Mouse (Mus musculus) embryonic facial prominence, embryonic 11.5 days (tissue): ENCODE results near the gene Lca5. TPM values are rescaled to one million over a fixed set of nuclear protein-coding genes. Genes with fewer than 3 reads are reported as not detected.

ENCODE experiments used
- ATAC-seq: fragments of 200-750 bp; cut with Nextera tagmentation; replicated peaks from 2 replicates; pipeline ENCODE4 v1.8.0; 2017; ENCODE audit warnings: low read depth; ENCODE audit not compliant: insufficient number of reproducible peaks, low FRiP score, low TSS enrichment
- DNase-seq: peaks from one replicate; pipeline ENCODE4 v3.0.0-alpha.2; 2015; ENCODE audit warnings: low spot score
- H3K27ac ChIP-seq: fragments of 300-500 bp; sonication (generic); replicated peaks from 2 replicates; pipeline ENCODE4 v1.5.1; 2014; ENCODE audit warnings: mild to moderate bottlenecking, low read depth, low read length, control low read depth
- H3K27me3 ChIP-seq: fragments of 300-500 bp; sonication (generic); 2 replicates; pipeline ENCODE4 v1.6.1; 2014; ENCODE audit warnings: mild to moderate bottlenecking, low read length, moderate library complexity, mixed read lengths; ENCODE audit not compliant: control insufficient read depth, insufficient read depth
- H3K36me3 ChIP-seq: fragments of 300-500 bp; sonication (generic); replicated peaks from 2 replicates; pipeline ENCODE4 v1.6.1; 2014; ENCODE audit warnings: low read depth, mild to moderate bottlenecking, low read length, moderate library complexity, mixed read lengths; ENCODE audit not compliant: control insufficient read depth, insufficient read depth
- H3K4me1 ChIP-seq: fragments of 300-500 bp; sonication (generic); 2 replicates; pipeline ENCODE4 v1.6.1; 2014; ENCODE audit warnings: low read length, mixed read lengths; ENCODE audit not compliant: control insufficient read depth, insufficient read depth
- H3K4me2 ChIP-seq: fragments of 300-500 bp; sonication (generic); 2 replicates; pipeline ENCODE4 v1.6.1; 2014; ENCODE audit warnings: low read depth, mild to moderate bottlenecking, control low read depth, low read length, moderate library complexity
- H3K4me3 ChIP-seq: fragments of 300-500 bp; sonication (generic); 2 replicates; pipeline ENCODE4 v1.5.1; 2014; ENCODE audit warnings: low read depth, low read length, control low read depth
- H3K9ac ChIP-seq: fragments of 300-500 bp; sonication (generic); replicated peaks from 2 replicates; pipeline ENCODE4 v1.6.1; 2014; ENCODE audit warnings: mild to moderate bottlenecking, control low read depth, low read length
- H3K9me3 ChIP-seq: fragments of 300-500 bp; sonication (generic); replicated peaks from 2 replicates; pipeline ENCODE4 v1.6.1; 2016; ENCODE audit warnings: mild to moderate bottlenecking, low read length, inconsistent platforms, mixed read lengths; ENCODE audit not compliant: control insufficient read depth
- WGBS: fragments of 180-500 bp; shearing (Covaris S2); extraction: QIAGEN DNeasy Blood & Tissue Kit; methylation state at CpG from one replicate; pipeline ENCODE4 v1.1.7; 2014; 5-methylcytosine and 5-hydroxymethylcytosine counted together
- polyA plus RNA-seq: library from polyadenylated mRNA; unstranded; fragments of >200 nt; fragmentation: Nextera tagmentation; extraction: Ambion mirVana; gene quantifications from 2 replicates; pipeline ENCODE4 v1.2.1, GENCODE M21; 2014

The Lca5 gene
- polyA plus RNA-seq, 1 experiment from 2014 or later, result 27.1 TPM

DNA sequence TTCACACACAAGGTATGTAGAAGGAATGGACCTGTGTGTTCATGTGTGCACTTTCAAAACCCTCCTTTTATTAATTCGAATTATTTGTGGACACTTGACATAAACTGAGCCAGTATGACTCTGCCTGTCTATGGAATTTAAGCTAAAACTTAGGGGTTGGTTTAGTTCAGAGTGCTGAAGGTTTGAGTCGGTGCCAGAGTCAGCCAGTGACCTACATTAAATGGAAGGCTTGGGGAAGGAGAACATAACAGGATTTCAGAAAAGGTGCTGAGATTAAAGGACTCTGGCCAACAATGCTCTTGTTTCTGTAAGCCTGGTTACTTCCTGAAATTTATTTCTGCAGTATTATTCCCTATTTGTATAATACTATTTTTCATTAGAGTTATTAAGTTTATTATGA lies 28.9 kb upstream of the Lca5 start:
- 73% methylated on average over 2 of the region's 2 CpGs for WGBS
- no peak overlapping the region for H3K27ac ChIP-seq
- H3K9ac ChIP-seq, result no peak overlapping the region
- H3K4me2 ChIP-seq, result no peak overlapping the region
- no peaks in the 10 kb centered on the region for H3K27me3 ChIP-seq
- no peaks in the 10 kb centered on the region for H3K36me3 ChIP-seq
- no peaks in the 10 kb centered on the region for H3K4me1 ChIP-seq
- ATAC-seq (no peak), DNase-seq (no peak)
- H3K4me3 ChIP-seq, result no peak overlapping the region
- H3K9me3 ChIP-seq, result no peaks in the 10 kb centered on the region

DNA sequence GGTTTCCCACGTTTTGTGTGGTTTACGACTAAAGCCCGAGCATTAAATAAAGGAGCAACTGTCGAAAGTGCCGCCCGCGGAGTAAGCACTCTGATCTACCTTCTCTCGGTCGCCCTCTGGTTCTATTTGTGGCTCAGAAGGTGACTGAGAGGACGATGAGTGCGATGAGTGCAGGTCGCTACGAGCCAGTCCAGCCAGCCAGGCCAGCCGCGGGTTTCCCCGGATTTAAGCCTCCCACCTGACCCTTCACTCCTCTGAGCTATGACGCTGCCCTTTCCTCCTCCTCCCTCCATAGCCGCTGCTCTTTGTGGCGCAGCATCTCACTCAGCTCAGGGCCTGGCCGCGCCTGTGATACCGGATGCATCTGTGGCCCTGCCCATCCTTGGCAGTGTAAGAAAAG lies 6.8 kb upstream of the Lca5 start:
- DNase-seq (peak; percentile 67), ATAC-seq (peak; percentile 54)
- Histone ChIP-seq H3K4me1 (no peaks in the 10 kb centered on the region), H3K27ac (0 out of 2 replicates have a peak overlapping the region, but pooled peaks have one; percentile 28), H3K36me3 (no peaks in the 10 kb centered on the region), H3K4me3 (peak overlapping the region; percentile 36), H3K9ac (peak overlapping the region; percentile 82), H3K9me3 (no peaks in the 10 kb centered on the region), H3K4me2 (peak overlapping the region; percentile 57), H3K27me3 (no peaks in the 10 kb centered on the region)
- WGBS, result 3% methylated on average over 22 of the region's 22 CpGs

DNA sequence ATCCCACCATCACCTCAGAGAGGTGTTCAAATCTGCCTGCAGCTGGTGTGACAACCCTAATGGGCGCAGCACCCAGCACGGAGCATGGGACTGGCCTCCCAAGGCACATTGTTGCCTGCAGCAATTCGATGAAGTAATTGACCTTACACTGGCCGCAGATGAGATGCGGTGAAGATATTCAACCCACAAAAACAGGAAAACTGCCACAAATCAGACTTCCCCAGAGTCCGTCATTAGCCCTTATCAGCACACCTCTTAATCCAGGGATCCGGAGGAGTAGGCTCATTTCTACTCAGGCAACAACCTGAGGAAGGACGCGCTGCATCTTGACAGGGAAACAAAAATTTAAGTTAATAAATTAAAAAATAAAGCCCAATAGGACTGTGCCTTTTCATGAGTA lies 6.2 kb upstream of the Lca5 start:
- ATAC-seq (peak; percentile 27; the same call in 1 of the 2 replicates), DNase-seq (no peak)
- Histone ChIP-seq H3K9me3 (no peaks in the 10 kb centered on the region), H3K36me3 (no peaks in the 10 kb centered on the region), H3K4me1 (no peaks in the 10 kb centered on the region), H3K4me3 (no peak overlapping the region), H3K27ac (no peak overlapping the region), H3K9ac (no peak overlapping the region), H3K27me3 (no peaks in the 10 kb centered on the region), H3K4me2 (peak overlapping the region; percentile 0; the same call in 1 of the 2 replicates)
- WGBS, result 64% methylated on average over 9 of the region's 9 CpGs

DNA sequence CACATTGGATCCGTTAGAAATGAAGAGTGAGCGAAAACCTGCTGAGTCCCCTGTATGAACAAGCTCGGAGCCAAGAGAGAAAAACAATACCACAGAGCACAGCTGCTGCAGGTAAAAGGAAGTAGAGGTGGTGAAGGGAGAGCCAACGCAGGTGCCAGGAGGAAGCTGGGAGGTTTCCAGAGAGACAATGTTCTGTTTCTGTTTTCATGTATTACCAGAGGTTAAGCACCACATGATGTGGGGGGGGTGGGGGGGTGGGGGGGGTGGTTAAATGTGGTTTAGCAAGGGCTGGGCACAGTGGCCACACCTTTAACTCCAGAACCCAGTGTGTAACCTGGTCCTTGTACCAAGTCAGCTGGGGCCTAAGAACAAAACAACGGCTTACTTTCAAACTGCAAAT lies 3.3 kb downstream of the Lca5 start:
- Histone ChIP-seq H3K27ac (no peak overlapping the region), H3K36me3 (no peaks in the 10 kb centered on the region), H3K4me3 (no peak overlapping the region), H3K4me1 (no peaks in the 10 kb centered on the region), H3K27me3 (no peaks in the 10 kb centered on the region), H3K9ac (no peak overlapping the region), H3K9me3 (no peaks in the 10 kb centered on the region), H3K4me2 (no peak overlapping the region)
- DNase-seq (no peak), ATAC-seq (no peak)
- 89% methylated on average over 5 of the region's 5 CpGs for WGBS

DNA sequence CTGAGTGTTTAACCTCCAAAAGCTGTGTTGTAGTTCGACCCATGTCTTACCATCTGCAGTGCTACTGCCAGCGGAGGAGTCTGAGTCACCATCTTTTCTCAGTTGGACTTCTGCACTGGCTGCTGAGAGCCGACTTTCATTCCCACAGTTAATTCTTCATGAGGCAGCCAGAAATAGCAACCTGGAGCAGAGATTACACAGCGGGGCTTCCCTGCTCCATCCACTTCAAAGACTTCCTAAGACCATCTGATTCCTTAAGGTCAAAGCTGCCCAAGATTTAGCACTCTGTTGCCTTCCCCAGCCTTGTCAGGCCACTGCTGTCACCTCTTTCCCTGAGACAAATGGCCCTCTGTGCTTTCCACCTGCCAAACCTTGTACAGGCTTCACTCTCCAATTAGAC lies 6.4 kb downstream of the Lca5 start:
- WGBS, result 58% methylated on average over 4 of the region's 4 CpGs
- no peak overlapping the region for H3K27ac ChIP-seq
- no peak overlapping the region for H3K4me2 ChIP-seq
- ATAC-seq (no peak), DNase-seq (no peak)
- H3K9ac ChIP-seq, result no peak overlapping the region
- no peaks in the 10 kb centered on the region for H3K27me3 ChIP-seq
- no peaks in the 10 kb centered on the region for H3K36me3 ChIP-seq
- no peak overlapping the region for H3K4me3 ChIP-seq
- H3K9me3 ChIP-seq, result no peaks in the 10 kb centered on the region
- H3K4me1 ChIP-seq, result no peaks in the 10 kb centered on the region

DNA sequence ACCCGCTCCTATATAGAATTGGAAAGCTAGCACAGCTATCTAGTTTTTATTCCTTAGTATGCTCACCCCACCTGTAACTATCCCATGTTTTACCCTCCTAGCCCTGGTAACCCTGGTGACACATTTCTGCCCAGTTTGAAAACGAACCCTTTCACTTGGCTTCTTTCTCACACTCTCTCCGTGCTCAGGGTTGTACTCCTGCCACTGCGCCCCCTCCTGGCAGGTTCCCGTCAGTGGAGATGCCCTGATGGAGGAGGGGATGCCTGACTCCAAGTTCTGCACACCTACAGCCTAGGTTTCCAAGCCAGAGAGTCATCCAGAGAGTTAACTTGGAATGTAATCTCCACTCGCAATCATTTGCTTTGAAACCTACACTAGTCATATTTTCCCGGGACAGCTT lies 7.3 kb downstream of the Lca5 start:
- no peak for ATAC-seq

DNA sequence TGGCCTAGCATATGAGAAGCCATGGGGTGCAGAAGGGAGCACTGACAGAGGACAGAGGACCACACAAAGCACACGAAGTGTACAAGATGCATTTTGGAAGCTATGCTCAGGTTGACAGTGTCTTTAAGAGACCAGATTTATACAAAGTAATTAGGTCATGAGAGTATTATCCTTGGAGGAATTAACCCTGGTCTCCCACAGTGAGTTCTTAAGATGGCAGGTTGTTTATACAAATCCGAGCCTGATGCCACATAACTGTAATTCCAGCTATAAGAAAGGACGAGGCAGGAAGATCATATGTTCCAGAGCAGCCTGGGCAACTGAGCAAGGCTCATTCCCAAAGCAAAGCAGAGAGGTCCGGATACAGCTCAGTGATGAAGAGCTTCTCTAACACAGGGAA lies 13.0 kb downstream of the Lca5 start:
- no peak overlapping the region for H3K4me3 ChIP-seq
- 80% methylated on average over 4 of the region's 4 CpGs for WGBS
- H3K9ac ChIP-seq, result no peak overlapping the region
- DNase-seq, result no peak
- no peak overlapping the region for H3K4me2 ChIP-seq
- ATAC-seq, result no peak
- H3K36me3 ChIP-seq, result no peaks in the 10 kb centered on the region
- H3K27me3 ChIP-seq, result no peaks in the 10 kb centered on the region
- H3K4me1 ChIP-seq, result no peaks in the 10 kb centered on the region
- no peak overlapping the region for H3K27ac ChIP-seq
- H3K9me3 ChIP-seq, result no peaks in the 10 kb centered on the region

More for the DNA sequence above, 7.3 kb downstream of the Lca5 start:
- Histone ChIP-seq H3K27ac (no peak overlapping the region), H3K9me3 (no peaks in the 10 kb centered on the region), H3K9ac (no peak overlapping the region), H3K4me3 (no peak overlapping the region), H3K4me1 (no peaks in the 10 kb centered on the region), H3K36me3 (no peaks in the 10 kb centered on the region), H3K27me3 (no peaks in the 10 kb centered on the region), H3K4me2 (no peak overlapping the region)
- DNase-seq, result peak; percentile 24
- 59% methylated on average over 7 of the region's 7 CpGs for WGBS

DNA sequence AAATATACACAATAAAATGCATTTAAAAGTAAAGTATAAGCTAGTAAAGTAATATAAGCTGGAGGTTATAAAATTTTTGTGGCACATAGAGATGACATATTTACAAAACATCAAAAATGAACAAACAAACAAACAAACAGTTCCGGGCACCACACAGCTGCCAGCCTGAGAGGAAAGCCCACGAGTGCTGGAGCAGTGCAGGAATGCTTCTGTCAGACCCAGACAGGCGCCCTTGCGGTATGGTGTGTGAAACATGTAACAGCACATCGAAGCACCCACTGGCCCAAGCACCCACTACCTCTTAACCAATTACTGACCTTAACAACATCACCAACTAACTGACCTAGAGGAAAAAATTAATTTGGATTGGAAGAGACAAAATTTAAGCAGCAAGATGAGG lies 22.0 kb downstream of the Lca5 start:
- Histone ChIP-seq H3K4me1 (no peaks in the 10 kb centered on the region), H3K9me3 (no peaks in the 10 kb centered on the region), H3K27me3 (no peaks in the 10 kb centered on the region), H3K4me3 (no peak overlapping the region), H3K27ac (no peak overlapping the region), H3K9ac (no peak overlapping the region), H3K36me3 (peaks cover 4% of the 10 kb centered on the region; the same call in 1 of the 2 replicates), H3K4me2 (no peak overlapping the region)
- DNase-seq, result no peak
- ATAC-seq, result no peak
- 91% methylated on average over 5 of the region's 5 CpGs for WGBS
